18 mouse cellular contexts compared by ENCODE assay signal in genomic region chr3:145705317-145705716, GRCm38 (mm10). TPM values are rescaled to one million over a fixed set of nuclear protein-coding genes. Genes with fewer than 3 reads are reported as not detected.
DNase-seq lines count a peak whose midpoint lies in the region; ATAC-seq and TF ChIP-seq lines count a peak whose summit lies in the region.
"Had no signal": no experiment of that assay in that cellular context is flagged by ENCODE, and none has a peak within 500 bp of the region (broad histone marks: within the 10 kb centered on the region; RNA-seq: fewer than 3 reads in every experiment).

No protein-coding gene starts in this region.

- no peak overlapping the region for H3K4me2 ChIP-seq in intestine, embryonic 16.5 days (ENCODE audit: low read depth, low read length)
- no peak overlapping the region for H3K4me2 ChIP-seq in intestine, embryonic 15.5 days (replicated peaks)
- H3K4me2 ChIP-seq in heart, postnatal 0 days (ENCODE audit: low read depth, low read length), result no peak overlapping the region
- H3K4me2 ChIP-seq: embryonic facial prominence, embryonic 12.5 days; hindbrain, embryonic 13.5 days; limb, embryonic 13.5 days; lung, embryonic 15.5 days had no signal

- H3K36me3 ChIP-seq in intestine, embryonic 16.5 days (ENCODE audit: control insufficient read depth, insufficient read depth, low read length), result no peaks in the 10 kb centered on the region
- no peaks in the 10 kb centered on the region for H3K36me3 ChIP-seq in intestine, embryonic 15.5 days
- no peaks in the 10 kb centered on the region for H3K36me3 ChIP-seq in heart, postnatal 0 days (replicated peaks; ENCODE audit: control insufficient read depth, insufficient read depth, low read length)
- H3K36me3 ChIP-seq: embryonic facial prominence, embryonic 12.5 days; hindbrain, embryonic 13.5 days; limb, embryonic 13.5 days; lung, embryonic 15.5 days had no signal

- TF ChIP-seq CTCF in embryonic fibroblast, embryonic 13.5 days (IDR thresholded peaks at IDR 0.05; ENCODE audit: borderline replicate concordance, insufficient read depth, low read length), result no peak
- no peak for TF ChIP-seq CTCF in heart, postnatal 0 days (IDR thresholded peaks at IDR 0.05; ENCODE audit: low read depth)

- WGBS in intestine, embryonic 16.5 days, result 51% methylated on average over 5 of the region's 5 CpGs
- WGBS in intestine, embryonic 15.5 days, result 46% methylated on average over 5 of the region's 5 CpGs
- 13% methylated on average over 5 of the region's 5 CpGs for WGBS in heart, postnatal 0 days

- H3K9ac ChIP-seq in intestine, embryonic 16.5 days (ENCODE audit: low read depth, low read length), result no peak overlapping the region
- no peak overlapping the region for H3K9ac ChIP-seq in intestine, embryonic 15.5 days
- H3K9ac ChIP-seq in heart, postnatal 0 days (replicated peaks; ENCODE audit: low read depth, low read length), result no peak overlapping the region
- H3K9ac ChIP-seq: embryonic facial prominence, embryonic 12.5 days; hindbrain, embryonic 13.5 days; limb, embryonic 13.5 days; lung, embryonic 15.5 days had no signal

- H3K9me3 ChIP-seq in intestine, embryonic 16.5 days (ENCODE audit: control insufficient read depth, low read length), result no peaks in the 10 kb centered on the region
- no peaks in the 10 kb centered on the region for H3K9me3 ChIP-seq in intestine, embryonic 15.5 days
- no peaks in the 10 kb centered on the region for H3K9me3 ChIP-seq in heart, postnatal 0 days (replicated peaks; ENCODE audit: control insufficient read depth, low read length)
- H3K9me3 ChIP-seq: embryonic facial prominence, embryonic 12.5 days; hindbrain, embryonic 13.5 days; limb, embryonic 13.5 days; lung, embryonic 15.5 days had no signal

- DNase-seq in MN1 (ENCODE audit: low spot score), result peak; percentile 51
- DNase-seq in heart, postnatal 0 days (ENCODE audit: low spot score), result peak; percentile 86
- DNase-seq in layer of hippocampus, postnatal 10 days (ENCODE audit: low spot score in 2 of 2), result no peak
- no peak for DNase-seq in embryo, embryonic 9.5 days (ENCODE audit: extremely low spot score)
- no peak for DNase-seq in kidney, postnatal 4 days
- DNase-seq: cerebellum, adult 9-11 months; kidney, adult 8-10 months; layer of hippocampus, adult 9-11 months; thymus, adult 2 months had no signal

- TF ChIP-seq EP300 in heart, postnatal 0 days (IDR thresholded peaks at IDR 0.05; ENCODE audit: low read depth), result no peak

- TF ChIP-seq POLR2A in embryonic fibroblast, embryonic 13.5 days (IDR thresholded peaks at IDR 0.05; ENCODE audit: low read depth, low read length), result no peak

- ATAC-seq in intestine, embryonic 16.5 days, result 0 out of 2 replicates have a peak, but pooled peaks have one; percentile 18
- ATAC-seq in intestine, embryonic 15.5 days, result no peak
- ATAC-seq in heart, postnatal 0 days (ENCODE audit: insufficient read depth, low read depth), result peak; percentile 88
- ATAC-seq: forebrain, embryonic 16.5 days had no signal

- peaks cover 4% of the 10 kb centered on the region; the same call in 1 of the 2 replicates for H3K4me1 ChIP-seq in intestine, embryonic 16.5 days (ENCODE audit: control insufficient read depth, insufficient read depth, low read length)
- H3K4me1 ChIP-seq in intestine, embryonic 15.5 days (replicated peaks), result peaks cover 12% of the 10 kb centered on the region
- peaks cover 29% of the 10 kb centered on the region for H3K4me1 ChIP-seq in embryonic fibroblast, embryonic 13.5 days (ENCODE audit: control insufficient read depth, insufficient read depth, low read length)
- H3K4me1 ChIP-seq in heart, postnatal 0 days (ENCODE audit: control insufficient read depth, insufficient read depth), result peaks cover 35% of the 10 kb centered on the region

- no peak overlapping the region for H3K27ac ChIP-seq in intestine, embryonic 16.5 days (ENCODE audit: low read length)
- no peak overlapping the region for H3K27ac ChIP-seq in intestine, embryonic 15.5 days
- peak overlapping the region; percentile 99 for H3K27ac ChIP-seq in embryonic fibroblast, embryonic 13.5 days (ENCODE audit: insufficient read depth, low read length)
- peak overlapping the region; percentile 63 for H3K27ac ChIP-seq in heart, postnatal 0 days (ENCODE audit: low read depth)
- H3K27ac ChIP-seq: embryonic facial prominence, embryonic 12.5 days; hindbrain, embryonic 13.5 days; lung, embryonic 15.5 days had no signal

- H3K27me3 ChIP-seq in intestine, embryonic 16.5 days (replicated peaks; ENCODE audit: control insufficient read depth, insufficient read depth, low read length), result no peaks in the 10 kb centered on the region
- H3K27me3 ChIP-seq in intestine, embryonic 15.5 days (replicated peaks), result no peaks in the 10 kb centered on the region
- no peaks in the 10 kb centered on the region for H3K27me3 ChIP-seq in heart, postnatal 0 days (ENCODE audit: control insufficient read depth, insufficient read depth, low read length)
- H3K27me3 ChIP-seq: embryonic facial prominence, embryonic 12.5 days; hindbrain, embryonic 13.5 days; limb, embryonic 13.5 days; lung, embryonic 15.5 days had no signal

- no peak overlapping the region for H3K4me3 ChIP-seq in intestine, embryonic 16.5 days (ENCODE audit: low read length)
- H3K4me3 ChIP-seq in intestine, embryonic 15.5 days (replicated peaks), result no peak overlapping the region
- H3K4me3 ChIP-seq in embryonic fibroblast, embryonic 13.5 days (ENCODE audit: insufficient read depth, low read length), result no peak overlapping the region
- H3K4me3 ChIP-seq in heart, postnatal 0 days (ENCODE audit: low read depth, low read length), result no peak overlapping the region
- H3K4me3 ChIP-seq: embryonic facial prominence, embryonic 12.5 days; hindbrain, embryonic 13.5 days; limb, embryonic 13.5 days; lung, embryonic 15.5 days had no signal

RNA-seq across cellular contexts. Expression of gene Ddah1, which starts 53.2 kb away (rescaled TPM):
- 40.5 and 44.5 TPM in 2 replicates for polyA plus RNA-seq in intestine, embryonic 16.5 days (2015; fragmentation: Nextera tagmentation; extraction: Ambion mirVana)
- 45.3 and 53.5 TPM in 2 replicates for polyA plus RNA-seq in intestine, embryonic 15.5 days (2015; fragmentation: Nextera tagmentation; extraction: Ambion mirVana)
- polyA plus RNA-seq in embryonic fibroblast, embryonic 13.5 days (2011; ENCODE audit: insufficient read length, low read depth, missing spikeins), result 145 and 197 TPM in 2 replicates
- 12.3 and 12.4 TPM in 2 replicates for total RNA-seq in heart, postnatal 0 days (2014; rRNA removed; ENCODE audit: low replicate concordance)
- polyA plus RNA-seq in heart, postnatal 0 days (2015; fragmentation: Nextera tagmentation; extraction: Ambion mirVana), result 8.1 and 9.4 TPM in 2 replicates
- total RNA-seq in layer of hippocampus, postnatal 10 days (2021), result 10 to 100 TPM; 83.9 to 84.1 TPM
- total RNA-seq: neutrophil, adult 5-6 weeks had no signal

RNA-seq across cellular contexts. Expression of gene Ccn1, which starts 55.5 kb away (rescaled TPM):
- polyA plus RNA-seq in intestine, embryonic 16.5 days (2015; fragmentation: Nextera tagmentation; extraction: Ambion mirVana), result 50.3 and 55.5 TPM in 2 replicates
- polyA plus RNA-seq in intestine, embryonic 15.5 days (2015; fragmentation: Nextera tagmentation; extraction: Ambion mirVana), result 48.0 and 50.4 TPM in 2 replicates
- polyA plus RNA-seq in embryonic fibroblast, embryonic 13.5 days (2011; ENCODE audit: insufficient read length, low read depth, missing spikeins), result 464 and 759 TPM in 2 replicates
- total RNA-seq in heart, postnatal 0 days (2014; rRNA removed; ENCODE audit: low replicate concordance), result 91.1 and 92.3 TPM in 2 replicates
- polyA plus RNA-seq in heart, postnatal 0 days (2015; fragmentation: Nextera tagmentation; extraction: Ambion mirVana), result 31.3 and 34.0 TPM in 2 replicates
- total RNA-seq in layer of hippocampus, postnatal 10 days (2021), result 1 to 10 TPM; 6.1 to 6.8 TPM
- total RNA-seq: neutrophil, adult 5-6 weeks had no signal

Comparison
In these comparisons a context has a peak if more than half of its experiments do, and no peak if none do; other contexts are left out.
1. H3K27ac ChIP-seq: peak in embryonic fibroblast, embryonic 13.5 days (single experiment) and heart, postnatal 0 days (single experiment); none in intestine, embryonic 16.5 days (single experiment) and intestine, embryonic 15.5 days (single experiment).
2. DNase-seq: peak in MN1 (single experiment) and heart, postnatal 0 days (single experiment); none in layer of hippocampus, postnatal 10 days (0 of 2), embryo, embryonic 9.5 days (single experiment) and kidney, postnatal 4 days (0 of 2).